Mouse (Mus musculus) heart, embryonic 14.5 days (tissue): ENCODE measurements around the gene Neu1. TPM values are rescaled to one million over a fixed set of nuclear protein-coding genes. Genes with fewer than 3 reads are reported as not detected.

ENCODE experiments used
- ATAC-seq: fragments of 200-750 bp; cut with Nextera tagmentation; 2 replicates; pipeline ENCODE4 v1.8.0; 2017; ENCODE audit warnings: low read depth, moderate TSS enrichment; ENCODE audit not compliant: insufficient number of reproducible peaks, insufficient read depth, low FRiP score
- H3K27ac ChIP-seq, 2 experiments: fragments of 200-500 bp in 1 of 2; fragments of 300-500 bp in 1 of 2; sonication (generic) in 1 of 2; replicated peaks in 1 of 2; 2 replicates each; pipeline ENCODE4 v1.5.1; 2012 to 2014; ENCODE audit warnings: low read depth in 2 of 2, low read length in 2 of 2, control low read depth in 1 of 2, mild to moderate bottlenecking in 1 of 2, mixed read lengths in 1 of 2; ENCODE audit not compliant: control insufficient read depth in 1 of 2, insufficient read depth in 1 of 2
- H3K27me3 ChIP-seq: fragments of 300-500 bp; sonication (generic); 2 replicates; pipeline ENCODE4 v1.6.1; 2014; ENCODE audit warnings: mild to moderate bottlenecking, low read length, control low read depth; ENCODE audit not compliant: control insufficient read depth, insufficient read depth
- H3K36me3 ChIP-seq: fragments of 300-500 bp; sonication (generic); 2 replicates; pipeline ENCODE4 v1.6.1; 2014; ENCODE audit warnings: mild to moderate bottlenecking, control low read depth, low read length, mixed read lengths; ENCODE audit not compliant: control insufficient read depth, insufficient read depth
- H3K4me1 ChIP-seq, 2 experiments: fragments of 200-500 bp in 1 of 2; fragments of 300-500 bp in 1 of 2; sonication (generic) in 1 of 2; 2 replicates each; pipeline ENCODE4 v1.6.1; 2012 to 2014; ENCODE audit warnings: low read length in 2 of 2, control low read depth in 1 of 2, mixed read lengths in 1 of 2; ENCODE audit not compliant: control insufficient read depth in 2 of 2, insufficient read depth in 2 of 2
- H3K4me2 ChIP-seq: fragments of 300-500 bp; sonication (generic); 2 replicates; pipeline ENCODE4 v1.6.1; 2014; ENCODE audit warnings: mild to moderate bottlenecking, low read length
- H3K4me3 ChIP-seq, 2 experiments: fragments of 200-500 bp in 1 of 2; fragments of 300-500 bp in 1 of 2; sonication (generic) in 1 of 2; 2 replicates each; pipeline ENCODE4 v1.5.1; 2012 to 2014; ENCODE audit warnings: low read length in 2 of 2, mild to moderate bottlenecking in 2 of 2, control low read depth in 1 of 2, low read depth in 1 of 2, moderate library complexity in 1 of 2; ENCODE audit not compliant: control insufficient read depth in 1 of 2, insufficient read depth in 1 of 2
- H3K9ac ChIP-seq: fragments of 300-500 bp; sonication (generic); 2 replicates; pipeline ENCODE4 v1.6.1; 2014; ENCODE audit warnings: mild to moderate bottlenecking, low read length
- H3K9me3 ChIP-seq: fragments of 300-500 bp; sonication (generic); 2 replicates; pipeline ENCODE4 v1.6.1; 2016; ENCODE audit warnings: low read length, control low read depth; ENCODE audit not compliant: control insufficient read depth
- WGBS: fragments of 180-500 bp; shearing (Covaris S2); extraction: QIAGEN DNeasy Blood & Tissue Kit; methylation state at CpG from one replicate; pipeline ENCODE4 v1.1.7; 2014; 5-methylcytosine and 5-hydroxymethylcytosine counted together
- polyA plus RNA-seq: library from polyadenylated mRNA; unstranded; fragments of >200 nt; fragmentation: Nextera tagmentation; extraction: Ambion mirVana; gene quantifications from 2 replicates; pipeline ENCODE4 v1.2.1, GENCODE M21; 2014

The Neu1 gene
- polyA plus RNA-seq, 1 experiment from 2014 or later, result 14.6 TPM

GRCm38 (mm10) chr17:34980655-34981054, 49.6 kb downstream of the Neu1 start:
- H3K27me3 ChIP-seq, result no peaks in the 10 kb centered on the region
- no peaks in the 10 kb centered on the region for H3K9me3 ChIP-seq
- H3K27ac ChIP-seq, result peak overlapping the region; percentile 5 to 97; a peak in 2 of 4 replicates
- peaks cover 16% of the 10 kb centered on the region for H3K36me3 ChIP-seq
- H3K4me1 ChIP-seq, result peaks cover 2 to 15% of the 10 kb centered on the region in 2 experiments; a peak in 3 of 4 replicates
- peak overlapping the region; percentile 91 for H3K4me2 ChIP-seq
- WGBS, result 13% methylated on average over 2 of the region's 2 CpGs
- peak overlapping the region; percentile 25 to 86; a peak in 3 of 4 replicates for H3K4me3 ChIP-seq
- peak overlapping the region; percentile 94 for H3K9ac ChIP-seq
- ATAC-seq, result no peak

DNA sequence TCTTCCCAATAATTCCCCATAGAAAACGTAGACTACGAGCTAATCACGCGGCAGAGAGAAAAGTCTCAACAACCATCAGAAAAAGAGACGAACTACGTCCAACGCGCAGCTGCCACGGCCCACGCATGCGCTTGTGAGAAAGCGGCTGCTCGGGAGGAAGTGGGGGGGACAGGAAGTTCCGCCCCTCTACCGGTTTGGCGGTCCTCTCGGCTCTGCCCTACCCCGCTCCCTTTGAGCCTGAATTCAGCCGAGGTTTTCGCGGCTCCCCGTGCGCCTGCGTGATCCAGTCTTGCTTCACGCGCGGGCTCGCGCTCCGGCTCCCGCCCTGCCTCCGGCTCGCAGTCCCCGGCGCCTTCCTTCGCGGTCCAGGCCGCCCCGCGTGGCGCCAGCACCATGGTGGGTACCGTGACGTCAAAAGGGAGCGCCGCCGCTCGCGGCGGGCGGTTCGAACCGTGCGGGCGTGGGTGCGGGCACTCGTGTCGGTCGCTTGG, 50.7 kb downstream of the Neu1 start, which contains the start of gene Lsm2:
Gene Lsm2 (plus strand): TSS at position 173 of the 491 bp plus-strand sequence.
- H3K9me3 ChIP-seq, result no peaks in the 10 kb centered on the region
- H3K9ac ChIP-seq, result peak within 1 kb of the TSS; percentile 94
- peak within 1 kb of the TSS; percentile 76 to 86 for H3K4me3 ChIP-seq
- peak; percentile 85 for ATAC-seq
- H3K4me1 ChIP-seq, result peaks cover 2 to 15% of the 10 kb centered on the region in 2 experiments; a peak in 3 of 4 replicates
- 0% methylated on average over 57 of the region's 58 CpGs for WGBS
- no peaks in the 10 kb centered on the region for H3K27me3 ChIP-seq
- H3K27ac ChIP-seq, result peak within 1 kb of the TSS; percentile 95 to 97
- peaks cover 27% of the 10 kb centered on the region for H3K36me3 ChIP-seq
- peak within 1 kb of the TSS; percentile 91 for H3K4me2 ChIP-seq

DNA sequence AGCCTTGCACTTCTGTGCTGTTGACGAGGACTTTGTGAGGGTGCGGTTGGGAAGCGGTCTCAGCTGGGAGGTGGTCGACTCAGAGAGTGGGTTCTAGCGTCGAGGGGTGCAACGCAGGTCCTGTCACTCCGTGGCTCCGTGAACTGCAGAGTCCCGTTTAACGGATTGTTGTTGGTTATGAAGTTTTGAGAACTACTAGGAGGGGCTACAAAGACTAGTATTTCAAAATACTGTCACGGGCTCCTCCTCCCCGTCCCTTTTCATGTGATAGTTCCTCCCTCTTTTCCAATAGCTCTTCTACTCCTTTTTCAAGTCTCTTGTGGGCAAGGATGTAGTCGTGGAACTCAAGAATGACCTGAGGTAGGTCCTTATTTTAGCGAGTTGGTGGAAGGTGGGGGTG, 51.3 kb downstream of the Neu1 start:
- peak overlapping the region; percentile 76 to 86 for H3K4me3 ChIP-seq
- no peak for ATAC-seq

DNA sequence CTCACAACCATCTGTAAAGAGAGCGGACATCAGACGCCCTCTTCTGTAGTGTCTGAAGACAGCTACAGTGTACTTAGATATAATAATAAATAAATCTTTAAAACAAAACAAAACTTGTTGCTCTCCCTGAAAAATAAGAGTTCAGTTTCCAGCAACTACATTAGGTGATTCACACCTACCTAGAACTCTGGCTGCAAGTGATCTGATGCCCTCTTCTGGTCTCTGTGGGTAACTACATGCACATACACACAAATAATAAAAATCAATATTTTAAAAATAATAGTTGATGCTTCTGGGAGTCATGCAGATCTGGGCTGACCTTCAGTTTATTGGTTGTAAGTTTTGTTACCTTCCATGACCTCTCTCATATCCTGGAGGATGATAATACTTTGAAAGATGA, 53.2 kb downstream of the Neu1 start:
- Histone ChIP-seq H3K4me1 (peaks cover 2 to 15% of the 10 kb centered on the region in 2 experiments; a peak in 3 of 4 replicates), H3K27ac (no peak overlapping the region), H3K4me3 (no peak overlapping the region), H3K4me2 (no peak overlapping the region), H3K36me3 (peaks cover 40% of the 10 kb centered on the region), H3K9me3 (no peaks in the 10 kb centered on the region), H3K9ac (no peak overlapping the region), H3K27me3 (no peaks in the 10 kb centered on the region)
- 77% methylated on average over 2 of the region's 2 CpGs for WGBS
- no peak for ATAC-seq

More for the DNA sequence above, 51.3 kb downstream of the Neu1 start:
- H3K36me3 ChIP-seq, result peaks cover 29% of the 10 kb centered on the region
- WGBS, result 1% methylated on average over 15 of the region's 15 CpGs
- no peaks in the 10 kb centered on the region for H3K9me3 ChIP-seq
- peaks cover 2 to 15% of the 10 kb centered on the region in 2 experiments; a peak in 3 of 4 replicates for H3K4me1 ChIP-seq
- peak overlapping the region; percentile 94 for H3K9ac ChIP-seq
- H3K27me3 ChIP-seq, result no peaks in the 10 kb centered on the region
- H3K4me2 ChIP-seq, result peak overlapping the region; percentile 91
- peak overlapping the region; percentile 95 to 97; a peak in 2 of 4 replicates for H3K27ac ChIP-seq

Other genes with a start within 250 kb of the Neu1 start
- 0.13 and 0.23 TPM in 2 replicates for gene C4b, start 187.4 kb upstream of the Neu1 start, polyA plus RNA-seq
- gene Cyp21a1, start 126.7 kb upstream of the Neu1 start, polyA plus RNA-seq, result not detected in 2 replicates
- 17.1 and 18.4 TPM in 2 replicates for gene Stk19, start 94.3 kb upstream of the Neu1 start, polyA plus RNA-seq
- gene Dxo, start 94.2 kb upstream of the Neu1 start, polyA plus RNA-seq, result 26.6 and 33.1 TPM in 2 replicates
- gene Skiv2l, start 81.0 kb upstream of the Neu1 start, polyA plus RNA-seq, result 22.4 and 23.0 TPM in 2 replicates
- gene Nelfe, start 80.9 kb upstream of the Neu1 start, polyA plus RNA-seq, result 65.7 and 65.8 TPM in 2 replicates
- 1.2 and 2.7 TPM in 2 replicates for gene Cfb, start 68.7 kb upstream of the Neu1 start, polyA plus RNA-seq
- 0.38 and 0.53 TPM in 2 replicates for gene Zbtb12, start 51.8 kb upstream of the Neu1 start, polyA plus RNA-seq
- not detected in 2 replicates for gene Gm20547, start 49.2 kb upstream of the Neu1 start, polyA plus RNA-seq
- gene C2, start 33.0 kb upstream of the Neu1 start, polyA plus RNA-seq, result 1.0 and 1.2 TPM in 2 replicates
- 31.4 and 35.2 TPM in 2 replicates for gene Ehmt2, start 32.8 kb upstream of the Neu1 start, polyA plus RNA-seq
- gene Slc44a4, start 16.8 kb upstream of the Neu1 start, polyA plus RNA-seq, result not detected in 2 replicates
- gene Hspa1b, start 28.0 kb downstream of the Neu1 start, polyA plus RNA-seq, result 0.09 and 0.19 TPM in 2 replicates
- gene Gm20481, start 38.7 kb downstream of the Neu1 start, polyA plus RNA-seq, result 0.55 TPM in 1 of 2 replicates, not detected in the other
- gene Hspa1a, start 40.9 kb downstream of the Neu1 start, polyA plus RNA-seq, result 2.3 and 2.9 TPM in 2 replicates
- gene Hspa1l, start 41.5 kb downstream of the Neu1 start, polyA plus RNA-seq, result 2.2 and 2.7 TPM in 2 replicates
- gene Lsm2, start 50.6 kb downstream of the Neu1 start, polyA plus RNA-seq, result 132 and 136 TPM in 2 replicates
- gene Vars, start 69.7 kb downstream of the Neu1 start, polyA plus RNA-seq, result 41.7 and 42.9 TPM in 2 replicates
- 0.28 and 0.42 TPM in 2 replicates for gene Vwa7, start 85.3 kb downstream of the Neu1 start, polyA plus RNA-seq
- gene Sapcd1, start 96.8 kb downstream of the Neu1 start, polyA plus RNA-seq, result 1.5 and 2.2 TPM in 2 replicates
- 2.6 and 3.5 TPM in 2 replicates for gene Msh5, start 115.5 kb downstream of the Neu1 start, polyA plus RNA-seq
- gene Clic1, start 118.7 kb downstream of the Neu1 start, polyA plus RNA-seq, result 108 TPM in 2 replicates
- 186 and 222 TPM in 2 replicates for gene Ddah2, start 127.8 kb downstream of the Neu1 start, polyA plus RNA-seq
- gene Ly6g6c, start 134.1 kb downstream of the Neu1 start, polyA plus RNA-seq, result not detected in 2 replicates
- 0.54 and 0.73 TPM in 2 replicates for gene Mpig6b, start 134.9 kb downstream of the Neu1 start, polyA plus RNA-seq
- gene Ly6g6e, start 145.6 kb downstream of the Neu1 start, polyA plus RNA-seq, result 0.32 TPM in 1 of 2 replicates, not detected in the other
- gene Ly6g6d, start 146.8 kb downstream of the Neu1 start, polyA plus RNA-seq, result 1.9 and 2.6 TPM in 2 replicates
- not detected in 2 replicates for gene Ly6g6f, start 154.4 kb downstream of the Neu1 start, polyA plus RNA-seq
- gene Abhd16a, start 158.0 kb downstream of the Neu1 start, polyA plus RNA-seq, result 61.9 and 64.5 TPM in 2 replicates
- gene Ly6g5c, start 177.0 kb downstream of the Neu1 start, polyA plus RNA-seq, result 0.59 TPM in 1 of 2 replicates, not detected in the other
- 0.28 TPM in 1 of 2 replicates, not detected in the other for gene Ly6g5b, start 184.2 kb downstream of the Neu1 start, polyA plus RNA-seq
- gene Gpank1, start 190.2 kb downstream of the Neu1 start, polyA plus RNA-seq, result 10.0 and 11.4 TPM in 2 replicates
- 219 and 234 TPM in 2 replicates for gene Csnk2b, start 190.8 kb downstream of the Neu1 start, polyA plus RNA-seq
- 8.7 and 10.1 TPM in 2 replicates for gene D17H6S53E, start 195.1 kb downstream of the Neu1 start, polyA plus RNA-seq
- gene Apom, start 200.8 kb downstream of the Neu1 start, polyA plus RNA-seq, result 0.34 TPM in 1 of 2 replicates, not detected in the other
- 63.3 and 68.6 TPM in 2 replicates for gene Bag6, start 203.9 kb downstream of the Neu1 start, polyA plus RNA-seq
- gene Prrc2a, start 233.6 kb downstream of the Neu1 start, polyA plus RNA-seq, result 81.9 and 138 TPM in 2 replicates
- gene Aif1, start 244.8 kb downstream of the Neu1 start, polyA plus RNA-seq, result 7.4 and 9.4 TPM in 2 replicates